Mouse (Mus musculus) lung, postnatal 0 days (tissue): ENCODE data around the gene Nagk. TPM values are rescaled to one million over a fixed set of nuclear protein-coding genes. Genes with fewer than 3 reads are reported as not detected.

Experiments
- ATAC-seq: fragments of 200-750 bp; cut with Nextera tagmentation; 2 replicates; pipeline ENCODE4 v1.8.0; 2017; ENCODE audit warnings: moderate library complexity
- DNase-seq: peaks from one replicate; pipeline ENCODE4 v3.0.0-alpha.2; 2016; ENCODE audit warnings: low spot score
- H3K27ac ChIP-seq: fragments of 300-500 bp; sonication (generic); 2 replicates; pipeline ENCODE4 v1.5.1; 2014; ENCODE audit warnings: antibody characterized with exemption, mild to moderate bottlenecking, low read length, mixed read lengths
- H3K27me3 ChIP-seq: fragments of 300-500 bp; sonication (generic); replicated peaks from 2 replicates; pipeline ENCODE4 v1.6.1; 2014; ENCODE audit warnings: low read length, mixed read lengths; ENCODE audit not compliant: insufficient read depth
- H3K36me3 ChIP-seq: fragments of 300-500 bp; sonication (generic); 2 replicates; pipeline ENCODE4 v1.6.1; 2014; ENCODE audit warnings: low read length, mixed read lengths; ENCODE audit not compliant: insufficient read depth
- H3K4me1 ChIP-seq: fragments of 300-500 bp; sonication (generic); 2 replicates; pipeline ENCODE4 v1.6.1; 2014; ENCODE audit warnings: antibody characterized with exemption, low read depth, low read length, mixed read lengths; ENCODE audit not compliant: insufficient read depth
- H3K4me2 ChIP-seq: fragments of 300-500 bp; sonication (generic); replicated peaks from 2 replicates; pipeline ENCODE4 v1.6.1; 2014; ENCODE audit warnings: low read depth, mild to moderate bottlenecking, low read length, moderate library complexity, mixed read lengths
- H3K4me3 ChIP-seq: fragments of 300-500 bp; sonication (generic); 2 replicates; pipeline ENCODE4 v1.5.1; 2014; ENCODE audit warnings: low read depth, low read length
- H3K9ac ChIP-seq: fragments of 300-500 bp; sonication (generic); replicated peaks from 2 replicates; pipeline ENCODE4 v1.6.1; 2014; ENCODE audit warnings: low read depth, mild to moderate bottlenecking
- H3K9me3 ChIP-seq: fragments of 300-500 bp; sonication (generic); 2 replicates; pipeline ENCODE4 v1.6.1; 2016; ENCODE audit warnings: low read length, mixed read lengths
- CTCF ChIP-seq: IDR thresholded peaks from 2 replicates; pipeline ENCODE4 v1.5.1; 2016; ENCODE audit warnings: antibody characterized with exemption, mild to moderate bottlenecking
- EP300 ChIP-seq: IDR thresholded peaks from 2 replicates; pipeline ENCODE4 v1.6.1; 2016; ENCODE audit warnings: antibody characterized with exemption, mild to moderate bottlenecking, control low read depth
- WGBS: fragments of 180-500 bp; shearing (Covaris S2); extraction: QIAGEN DNeasy Blood & Tissue Kit; methylation state at CpG from one replicate; pipeline ENCODE4 v1.1.7; 2014; 5-methylcytosine and 5-hydroxymethylcytosine counted together
- polyA plus RNA-seq: library from polyadenylated mRNA; unstranded; fragments of >200 nt; fragmentation: Nextera tagmentation; extraction: Ambion mirVana; gene quantifications from 2 replicates; pipeline ENCODE4 v1.2.1, GENCODE M21; 2015

Gene Nagk
- polyA plus RNA-seq, 1 experiment from 2014 or later = 69.4 TPM

GRCm38 (mm10) chr6:83840086-83840485, 45.3 kb downstream of the Nagk start:
- H3K36me3 ChIP-seq = no peaks in the 10 kb centered on the region
- WGBS = 61% methylated on average over 6 of the region's 6 CpGs
- H3K27me3 ChIP-seq = no peaks in the 10 kb centered on the region
- no peak overlapping the region for H3K4me2 ChIP-seq
- no peak overlapping the region for H3K27ac ChIP-seq
- no peak overlapping the region for H3K9ac ChIP-seq
- no peaks in the 10 kb centered on the region for H3K4me1 ChIP-seq
- H3K9me3 ChIP-seq = no peaks in the 10 kb centered on the region
- ATAC-seq = peak; percentile 90
- peak; percentile 82 for DNase-seq
- TF ChIP-seq EP300 (no peak), CTCF (no peak)
- H3K4me3 ChIP-seq = no peak overlapping the region

- no peak overlapping the region for H3K4me2 ChIP-seq
- H3K9me3 ChIP-seq = no peaks in the 10 kb centered on the region
- ATAC-seq (no peak), DNase-seq (no peak)
- no peaks in the 10 kb centered on the region for H3K4me1 ChIP-seq
- no peak overlapping the region for H3K9ac ChIP-seq
- WGBS = 81% methylated on average over 10 of the region's 10 CpGs
- H3K27me3 ChIP-seq = no peaks in the 10 kb centered on the region
- TF ChIP-seq CTCF (no peak), EP300 (no peak)
- no peaks in the 10 kb centered on the region for H3K36me3 ChIP-seq
- H3K4me3 ChIP-seq = no peak overlapping the region
- no peak overlapping the region for H3K27ac ChIP-seq
Observed at GRCm38 (mm10) chr6:83844913-83845312, 50.1 kb downstream of the Nagk start.

- Histone ChIP-seq H3K4me2 (no peak overlapping the region), H3K36me3 (no peaks in the 10 kb centered on the region), H3K27ac (no peak overlapping the region), H3K9ac (no peak overlapping the region), H3K4me1 (no peaks in the 10 kb centered on the region), H3K4me3 (no peak overlapping the region), H3K9me3 (no peaks in the 10 kb centered on the region), H3K27me3 (no peaks in the 10 kb centered on the region)
- DNase-seq = no peak
- 90% methylated on average over 2 of the region's 2 CpGs for WGBS
- no peak for TF ChIP-seq CTCF
- no peak for TF ChIP-seq EP300
- no peak for ATAC-seq
Observed at GRCm38 (mm10) chr6:83846141-83846540, 51.4 kb downstream of the Nagk start.

GRCm38 (mm10) chr6:83849446-83849845, 54.7 kb downstream of the Nagk start:
- Histone ChIP-seq H3K4me3 (no peak overlapping the region), H3K9me3 (no peaks in the 10 kb centered on the region), H3K4me1 (no peaks in the 10 kb centered on the region), H3K4me2 (no peak overlapping the region), H3K27ac (no peak overlapping the region), H3K9ac (no peak overlapping the region), H3K27me3 (no peaks in the 10 kb centered on the region), H3K36me3 (no peaks in the 10 kb centered on the region; the same call in 1 of the 2 replicates)
- DNase-seq (no peak), ATAC-seq (no peak)
- WGBS = 74% methylated on average over 2 of the region's 2 CpGs
- no peak for TF ChIP-seq EP300
- TF ChIP-seq CTCF = no peak

Other genes with a start within 250 kb of the Nagk start
- gene Stambp, start 222.3 kb upstream of the Nagk start, polyA plus RNA-seq = 30.7 TPM in 2 replicates
- gene Clec4f, start 138.8 kb upstream of the Nagk start, polyA plus RNA-seq = not detected in 2 replicates
- not detected in 2 replicates for gene Cd207, start 117.1 kb upstream of the Nagk start, polyA plus RNA-seq
- gene Vax2, start 83.7 kb upstream of the Nagk start, polyA plus RNA-seq = not detected in 2 replicates
- 0.56 and 0.64 TPM in 2 replicates for gene Atp6v1b1, start 52.0 kb upstream of the Nagk start, polyA plus RNA-seq
- 0.12 TPM in 1 of 2 replicates, not detected in the other for gene Ankrd53, start 32.3 kb upstream of the Nagk start, polyA plus RNA-seq
- gene Tex261, start 19.2 kb upstream of the Nagk start, polyA plus RNA-seq = 89.8 and 101 TPM in 2 replicates
- 8.6 and 8.8 TPM in 2 replicates for gene Paip2b, start 36.8 kb downstream of the Nagk start, polyA plus RNA-seq
- gene Zfp638, start 72.1 kb downstream of the Nagk start, polyA plus RNA-seq = 26.9 and 34.8 TPM in 2 replicates
- 6.3 and 6.6 TPM in 2 replicates for gene Dysf, start 213.6 kb downstream of the Nagk start, polyA plus RNA-seq